Mouse (Mus musculus) embryonic fibroblast, embryonic 13.5 days (primary cell): Measurements from ENCODE around the gene Ikzf4. TPM values are rescaled to one million over a fixed set of nuclear protein-coding genes. Genes with fewer than 3 reads are reported as not detected.
"Not testable (repeated sequence)": the region's sequence is repeated elsewhere in the genome, so short reads cannot be mapped to it uniquely, and the experiment has no call there.

Experiments
- H3K27ac ChIP-seq: 2 replicates; pipeline ENCODE4 v1.5.1; 2012; ENCODE audit warnings: low read length, control low read depth, inconsistent platforms; ENCODE audit not compliant: insufficient read depth
- H3K4me1 ChIP-seq: 2 replicates; pipeline ENCODE4 v1.6.1; 2011; ENCODE audit warnings: low read length; ENCODE audit not compliant: control insufficient read depth, insufficient read depth
- H3K4me3 ChIP-seq: 2 replicates; pipeline ENCODE4 v1.5.1; 2011; ENCODE audit warnings: mild to moderate bottlenecking, control low read depth, low read length; ENCODE audit not compliant: insufficient read depth
- CTCF ChIP-seq: IDR thresholded peaks from 2 replicates; pipeline ENCODE4 v1.5.1; 2011; ENCODE audit warnings: mild to moderate bottlenecking, control low read depth, low read length, moderate library complexity, borderline replicate concordance; ENCODE audit not compliant: insufficient read depth
- POLR2A ChIP-seq: IDR thresholded peaks from 2 replicates; pipeline ENCODE4 v1.6.1; 2011; ENCODE audit warnings: low read depth, mild to moderate bottlenecking, control low read depth, low read length, moderate library complexity
- polyA plus RNA-seq: library from polyadenylated mRNA; stranded (reverse); fragments of >200 nt; gene quantifications from 2 replicates; pipeline ENCODE4 v1.2.4, GENCODE M21; 2011; ENCODE audit warnings: low read depth; ENCODE audit not compliant: missing spikeins, insufficient read length

The Ikzf4 gene
- polyA plus RNA-seq, 1 experiment = 4.8 TPM

- peak within 1 kb of the TSS; percentile 62 for H3K27ac ChIP-seq
- TF ChIP-seq CTCF (no peak), POLR2A (peak; percentile 99)
- H3K4me3 ChIP-seq = peak within 1 kb of the TSS; percentile 88
- no peaks in the 10 kb centered on the region for H3K4me1 ChIP-seq
Measured at GRCm38 (mm10) chr10:128626311-128627310, 19.2 kb downstream of the Ikzf4 start, which contains the start of gene Rps26. Gene Rps26, minus strand, starts transcription at chr10:128626747.

- TF ChIP-seq CTCF (no peak), POLR2A (no peak; the same call in 1 of the 2 replicates)
- no peaks in the 10 kb centered on the region for H3K4me1 ChIP-seq
- no peak overlapping the region for H3K27ac ChIP-seq
- H3K4me3 ChIP-seq = peak overlapping the region; percentile 88
Measured at GRCm38 (mm10) chr10:128625287-128625894, 20.4 kb downstream of the Ikzf4 start.

GRCm38 (mm10) chr10:128623106-128623613 lies 22.6 kb downstream of the Ikzf4 start:
- H3K4me1 ChIP-seq, H3K27ac ChIP-seq, H3K4me3 ChIP-seq: not testable (repeated sequence)
- TF ChIP-seq POLR2A = peak; percentile 43; the same call in 1 of the 2 replicates

- Histone ChIP-seq H3K27ac (no peak overlapping the region), H3K4me3 (no peak overlapping the region), H3K4me1 (no peaks in the 10 kb centered on the region)
- TF ChIP-seq CTCF (no peak), POLR2A (0 out of 2 replicates have a peak, but pooled peaks have one; percentile 25)
Measured at GRCm38 (mm10) chr10:128622702-128623101, 23.1 kb downstream of the Ikzf4 start.

GRCm38 (mm10) chr10:128621986-128622520 lies 23.7 kb downstream of the Ikzf4 start:
- Histone ChIP-seq H3K4me3 (no peak overlapping the region), H3K4me1 (no peaks in the 10 kb centered on the region), H3K27ac (no peak overlapping the region)
- 0 out of 2 replicates have a peak, but pooled peaks have one; percentile 41 for TF ChIP-seq POLR2A
- no peak for TF ChIP-seq CTCF

- Histone ChIP-seq H3K4me3 (no peak overlapping the region), H3K4me1 (no peaks in the 10 kb centered on the region), H3K27ac (no peak overlapping the region)
- no peak for TF ChIP-seq CTCF
- no peak for TF ChIP-seq POLR2A
Measured at GRCm38 (mm10) chr10:128620241-128620640, 25.6 kb downstream of the Ikzf4 start.

GRCm38 (mm10) chr10:128619148-128619547 lies 26.6 kb downstream of the Ikzf4 start:
- not testable (repeated sequence) for H3K27ac ChIP-seq, H3K4me3 ChIP-seq, H3K4me1 ChIP-seq

GRCm38 (mm10) chr10:128618570-128618969 lies 27.2 kb downstream of the Ikzf4 start:
- no peak overlapping the region for H3K4me3 ChIP-seq
- no peak for TF ChIP-seq POLR2A
- TF ChIP-seq CTCF = no peak
- no peaks in the 10 kb centered on the region for H3K4me1 ChIP-seq
- no peak overlapping the region for H3K27ac ChIP-seq

GRCm38 (mm10) chr10:128615798-128616448 lies 29.9 kb downstream of the Ikzf4 start:
- not testable (repeated sequence) for H3K27ac ChIP-seq, H3K4me3 ChIP-seq, H3K4me1 ChIP-seq

GRCm38 (mm10) chr10:128614934-128615333 lies 30.9 kb downstream of the Ikzf4 start:
- no peaks in the 10 kb centered on the region for H3K4me1 ChIP-seq
- H3K27ac ChIP-seq = no peak overlapping the region
- no peak overlapping the region for H3K4me3 ChIP-seq
- TF ChIP-seq POLR2A (no peak), CTCF (no peak)

GRCm38 (mm10) chr10:128613820-128614219 lies 32.0 kb downstream of the Ikzf4 start:
- H3K4me1 ChIP-seq, H3K4me3 ChIP-seq, H3K27ac ChIP-seq: not testable (repeated sequence)
